Mouse (Mus musculus): ENCODE measurements around the gene Hist1h4j. TPM values are rescaled to one million over a fixed set of nuclear protein-coding genes. Genes with fewer than 3 reads are reported as not detected.
A peak's percentile ranks its signal among the peaks of the same experiment; 100 is the strongest.
"Not testable (repeated sequence)": the region's sequence is repeated elsewhere in the genome, so short reads cannot be mapped to it uniquely, and the experiment has no call there.

Gene Hist1h4j
- polyA plus RNA-seq, 1 experiment from 2014 or later = 0.31 TPM

DNA sequence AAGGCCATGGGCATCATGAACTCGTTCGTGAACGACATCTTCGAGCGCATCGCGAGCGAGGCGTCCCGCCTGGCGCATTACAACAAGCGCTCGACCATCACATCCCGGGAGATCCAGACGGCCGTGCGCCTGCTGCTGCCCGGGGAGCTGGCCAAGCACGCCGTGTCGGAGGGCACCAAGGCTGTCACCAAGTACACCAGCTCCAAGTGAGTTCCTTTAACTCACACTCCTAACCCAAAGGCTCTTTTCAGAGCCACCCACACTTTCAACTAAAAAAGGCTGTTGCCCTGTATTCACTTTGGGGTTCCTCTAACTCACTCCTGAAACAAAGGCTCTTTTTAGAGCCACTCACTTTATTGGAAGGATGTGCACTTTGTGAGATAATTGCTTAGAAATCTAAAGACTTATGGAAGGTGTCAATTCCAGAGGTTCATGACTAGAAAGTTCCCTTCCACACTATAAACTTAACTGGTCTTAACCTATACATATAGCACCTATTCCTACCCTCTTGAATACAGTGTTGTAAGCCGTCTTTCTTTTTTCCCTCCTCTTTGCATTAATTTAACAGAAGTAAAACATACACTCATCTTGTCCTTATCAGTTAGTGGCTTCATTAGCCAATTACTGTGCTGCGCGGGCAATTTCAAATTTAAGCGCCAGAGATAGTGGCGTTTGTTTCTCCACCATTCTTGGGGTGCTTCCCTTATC lies 19.6 kb downstream of the Hist1h4j start:
- H3K4me2 ChIP-seq = peak overlapping the region; percentile 86
- under 1% methylated on average over 18 of the region's 26 CpGs for WGBS

DNA sequence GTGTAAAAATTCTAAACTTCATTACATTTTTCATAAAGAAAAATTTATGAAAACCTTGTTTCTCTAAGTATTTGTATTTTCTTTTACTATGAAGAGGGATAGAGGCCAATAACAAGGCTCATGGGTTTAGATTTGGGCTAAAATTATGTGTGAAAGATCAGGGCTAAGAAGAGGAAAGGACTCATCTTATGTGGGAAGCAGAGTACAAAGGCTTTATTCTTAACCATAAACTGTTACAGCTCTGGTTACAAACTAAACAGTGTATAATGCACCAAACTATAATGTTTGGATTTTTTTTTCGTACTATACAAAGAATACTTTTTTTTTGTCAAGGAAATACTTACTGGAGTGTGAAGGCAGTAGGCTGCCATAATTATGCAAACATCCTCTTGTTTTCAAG lies 20.8 kb downstream of the Hist1h4j start:
- Histone ChIP-seq H3K27me3 (replicated peaks) (no peaks in the 10 kb centered on the region), H3K4me3 (no peak overlapping the region), H3K27ac (ENCODE audit: poor library complexity, severe bottlenecking) (no peak overlapping the region), H3K4me2 (no peak overlapping the region), H3K4me1 (replicated peaks) (peaks cover 9% of the 10 kb centered on the region), H3K9ac (no peak overlapping the region), H3K9me3 (replicated peaks) (no peaks in the 10 kb centered on the region), H3K36me3 (no peaks in the 10 kb centered on the region)
- no peak for ATAC-seq (ENCODE audit: insufficient number of reproducible peaks, low FRiP score)
- 92% methylated on average over 1 of the region's 1 CpGs for WGBS

More for the DNA sequence above, 19.6 kb downstream of the Hist1h4j start:
- not testable (repeated sequence) for H3K9me3 ChIP-seq (replicated peaks); H3K36me3 ChIP-seq; H3K27me3 ChIP-seq (replicated peaks)
- Histone ChIP-seq H3K4me1 (replicated peaks) (peaks cover 11% of the 10 kb centered on the region), H3K4me3 (peak overlapping the region; percentile 58), H3K27ac (ENCODE audit: poor library complexity, severe bottlenecking) (peak overlapping the region; percentile 96), H3K9ac (peak overlapping the region; percentile 78)
- 0 out of 2 replicates have a peak, but pooled peaks have one; percentile 2 for ATAC-seq (ENCODE audit: insufficient number of reproducible peaks, low FRiP score)

DNA sequence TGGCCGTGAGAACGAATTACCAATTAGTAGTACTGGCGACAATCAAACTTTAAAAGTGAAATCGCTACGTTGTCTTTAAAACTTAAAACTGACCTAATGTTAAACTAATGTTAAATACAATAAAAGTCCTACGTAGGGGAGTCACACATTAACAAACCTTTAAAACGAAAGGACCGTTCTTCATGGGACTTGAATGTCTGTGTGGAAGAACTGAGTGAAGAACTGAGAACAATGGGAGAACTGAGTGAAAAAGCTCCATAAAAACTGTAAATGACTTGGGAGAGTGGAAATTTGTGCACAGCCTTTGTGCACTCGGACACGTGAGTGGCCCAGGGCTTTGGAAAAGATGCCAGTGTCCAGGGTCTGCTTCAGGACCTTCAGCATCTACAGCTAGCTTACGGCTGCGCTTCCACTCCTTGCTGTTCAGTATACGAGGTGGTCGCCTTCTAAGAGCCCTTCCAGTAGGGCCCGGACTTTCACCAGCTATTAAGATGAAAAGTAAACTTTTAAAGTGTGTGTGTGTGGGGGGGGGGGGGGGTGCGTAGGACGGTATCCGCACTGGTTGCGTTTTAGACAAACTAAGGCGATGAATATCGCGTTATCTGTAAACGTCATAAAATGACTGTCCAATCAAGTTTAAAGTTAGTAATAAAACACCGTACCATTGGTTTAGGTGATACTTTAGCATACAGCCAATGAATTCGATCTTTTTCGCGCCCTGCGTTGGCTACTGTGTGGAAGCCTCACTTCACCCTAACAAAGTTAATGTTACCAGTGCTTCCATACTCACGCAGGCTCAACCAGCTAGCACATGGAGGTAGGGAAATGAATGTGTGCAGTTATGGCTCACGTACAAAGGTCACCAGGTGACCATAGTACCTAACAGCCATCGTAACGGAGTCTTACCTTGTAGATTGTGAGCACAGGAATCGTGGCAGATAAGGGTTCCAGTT lies 44.2 kb downstream of the Hist1h4j start:
- H3K4me1 ChIP-seq (replicated peaks) = peaks cover 19% of the 10 kb centered on the region
- peak; percentile 80 for ATAC-seq (ENCODE audit: insufficient number of reproducible peaks, low FRiP score)

DNA sequence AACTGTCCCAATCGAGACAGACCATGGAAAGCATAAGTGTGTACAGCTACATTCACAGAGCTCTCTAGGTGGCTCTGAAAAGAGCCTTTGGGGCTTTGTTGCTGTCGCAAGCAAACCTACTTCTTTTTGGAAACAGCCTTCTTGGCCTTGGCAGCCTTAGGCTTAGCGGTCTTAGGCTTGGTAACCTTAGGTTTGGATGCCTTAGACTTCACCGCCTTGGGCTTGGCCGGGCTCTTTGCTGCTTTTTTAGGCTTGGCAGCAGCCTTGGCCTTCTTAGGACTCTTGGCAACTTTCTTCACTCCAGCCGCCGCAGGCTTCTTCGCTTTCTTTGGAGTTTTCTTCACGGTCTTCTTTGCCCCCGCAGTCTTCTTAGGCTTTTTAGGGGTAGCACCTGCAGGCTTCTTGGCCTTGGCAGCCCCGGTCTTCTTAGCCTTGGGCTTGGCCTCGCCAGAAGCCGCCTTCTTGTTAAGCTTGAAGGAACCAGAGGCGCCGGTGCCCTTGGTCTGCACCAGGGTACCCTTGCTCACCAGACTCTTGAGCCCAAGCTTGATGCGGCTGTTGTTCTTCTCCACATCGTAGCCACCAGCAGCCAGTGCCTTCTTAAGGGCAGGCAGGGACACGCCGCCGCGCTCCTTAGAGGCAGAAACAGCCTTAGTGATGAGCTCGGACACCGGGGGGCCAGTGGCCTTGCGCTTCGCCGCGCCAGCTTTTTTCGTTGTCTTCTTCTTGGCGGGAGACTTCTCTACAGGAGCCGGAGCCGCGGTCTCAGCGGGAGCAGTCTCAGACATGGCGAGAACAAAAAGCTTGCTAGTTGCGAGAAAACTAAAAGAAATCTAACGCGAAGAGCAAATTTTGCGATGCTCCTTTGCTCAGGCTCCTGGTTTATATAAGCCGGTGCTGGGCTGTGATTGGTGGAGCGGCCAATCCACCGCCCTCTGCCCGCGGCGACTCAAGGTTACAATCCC lies 45.2 kb downstream of the Hist1h4j start, which contains the start of gene Hist1h1b:
Gene Hist1h1b (minus strand): TSS at position 859 of the 965 bp plus-strand sequence.
- no peaks in the 10 kb centered on the region for H3K9me3 ChIP-seq (replicated peaks)
- H3K27me3 ChIP-seq (replicated peaks) = no peaks in the 10 kb centered on the region
- under 1% methylated on average over 44 of the region's 44 CpGs for whole genome bisulfite sequencing
- H3K4me2 ChIP-seq = peak within 1 kb of the TSS; percentile 88
- peaks cover 23% of the 10 kb centered on the region for H3K4me1 ChIP-seq (replicated peaks)
- peak; percentile 69; the same call in 1 of the 2 replicates for ATAC-seq (ENCODE audit: insufficient number of reproducible peaks, low FRiP score)
- peak within 1 kb of the TSS; percentile 91 for H3K27ac ChIP-seq (ENCODE audit: poor library complexity, severe bottlenecking)
- H3K4me3 ChIP-seq = peak within 1 kb of the TSS; percentile 66
- H3K36me3 ChIP-seq = no peaks in the 10 kb centered on the region
- peak within 1 kb of the TSS; percentile 93 for H3K9ac ChIP-seq

More for the DNA sequence above, 44.2 kb downstream of the Hist1h4j start:
- H3K27me3 ChIP-seq (replicated peaks) = no peaks in the 10 kb centered on the region
- H3K27ac ChIP-seq (ENCODE audit: poor library complexity, severe bottlenecking) = peak overlapping the region; percentile 91
- H3K9ac ChIP-seq = peak overlapping the region; percentile 93
- H3K9me3 ChIP-seq (replicated peaks) = no peaks in the 10 kb centered on the region
- peak overlapping the region; percentile 88 for H3K4me2 ChIP-seq
- H3K36me3 ChIP-seq = no peaks in the 10 kb centered on the region
- peak overlapping the region; percentile 66 for H3K4me3 ChIP-seq
- WGBS = 8% methylated on average over 33 of the region's 33 CpGs

DNA sequence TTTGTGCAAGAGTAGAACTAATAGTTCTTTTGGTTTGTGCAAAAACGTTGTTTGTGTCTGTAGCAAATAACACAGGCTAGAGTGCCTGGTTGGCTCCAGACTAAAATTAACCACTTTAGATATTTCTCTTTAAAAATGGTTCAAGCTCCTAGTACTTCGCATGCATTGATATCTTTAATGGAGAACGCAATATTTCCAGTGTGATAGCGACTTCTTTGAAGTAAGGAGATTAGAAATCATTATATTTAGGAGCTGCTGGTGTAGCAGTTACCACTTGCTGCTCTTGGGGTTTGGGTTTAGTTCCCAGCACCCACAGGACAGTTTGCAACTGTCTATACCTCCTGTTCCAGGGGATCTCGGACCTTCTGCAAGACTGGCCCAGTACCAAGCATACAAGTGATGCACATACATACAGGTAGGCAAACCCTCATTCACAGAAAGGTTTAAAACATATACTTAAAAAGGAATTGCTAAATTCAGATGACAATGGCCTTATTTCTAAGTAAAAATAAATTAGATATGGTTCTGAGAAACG lies 46.2 kb downstream of the Hist1h4j start:
- ATAC-seq (ENCODE audit: insufficient number of reproducible peaks, low FRiP score) = no peak
- Histone ChIP-seq H3K4me3 (peak overlapping the region; percentile 66), H3K27ac (ENCODE audit: poor library complexity, severe bottlenecking) (no peak overlapping the region), H3K9me3 (replicated peaks) (no peaks in the 10 kb centered on the region), H3K36me3 (no peaks in the 10 kb centered on the region), H3K9ac (no peak overlapping the region), H3K27me3 (replicated peaks) (no peaks in the 10 kb centered on the region), H3K4me2 (peak overlapping the region; percentile 88; the same call in 1 of the 2 replicates), H3K4me1 (replicated peaks) (peaks cover 26% of the 10 kb centered on the region)
- WGBS = 42% methylated on average over 6 of the region's 6 CpGs

DNA sequence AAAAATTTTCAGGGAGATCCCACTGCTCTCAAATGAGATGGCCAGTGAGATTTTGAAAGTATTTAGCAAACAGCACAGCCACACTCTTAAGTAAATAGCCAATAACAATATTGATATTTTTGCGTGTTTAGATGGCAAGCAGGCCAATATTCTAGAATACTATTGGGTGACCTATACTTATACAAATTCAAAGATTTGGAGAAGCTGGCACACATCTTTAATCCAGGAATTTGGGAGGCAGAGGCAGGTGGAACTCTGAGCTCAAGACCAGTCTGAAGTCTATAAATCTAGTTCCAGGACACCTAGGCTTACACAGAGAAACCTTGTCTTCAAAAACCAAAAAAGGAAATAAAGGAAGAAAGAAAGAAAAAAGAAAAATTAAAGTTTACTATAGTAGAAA lies 46.8 kb downstream of the Hist1h4j start:
- 91% methylated on average over 1 of the region's 1 CpGs for WGBS
- peaks cover 28% of the 10 kb centered on the region for H3K4me1 ChIP-seq (replicated peaks)
- H3K9me3 ChIP-seq (replicated peaks) = no peaks in the 10 kb centered on the region
- no peak overlapping the region for H3K4me3 ChIP-seq
- H3K4me2 ChIP-seq = no peak overlapping the region
- H3K27ac ChIP-seq (ENCODE audit: poor library complexity, severe bottlenecking) = no peak overlapping the region
- H3K36me3 ChIP-seq = no peaks in the 10 kb centered on the region
- ATAC-seq (ENCODE audit: insufficient number of reproducible peaks, low FRiP score) = no peak
- H3K9ac ChIP-seq = no peak overlapping the region
- H3K27me3 ChIP-seq (replicated peaks) = no peaks in the 10 kb centered on the region

DNA sequence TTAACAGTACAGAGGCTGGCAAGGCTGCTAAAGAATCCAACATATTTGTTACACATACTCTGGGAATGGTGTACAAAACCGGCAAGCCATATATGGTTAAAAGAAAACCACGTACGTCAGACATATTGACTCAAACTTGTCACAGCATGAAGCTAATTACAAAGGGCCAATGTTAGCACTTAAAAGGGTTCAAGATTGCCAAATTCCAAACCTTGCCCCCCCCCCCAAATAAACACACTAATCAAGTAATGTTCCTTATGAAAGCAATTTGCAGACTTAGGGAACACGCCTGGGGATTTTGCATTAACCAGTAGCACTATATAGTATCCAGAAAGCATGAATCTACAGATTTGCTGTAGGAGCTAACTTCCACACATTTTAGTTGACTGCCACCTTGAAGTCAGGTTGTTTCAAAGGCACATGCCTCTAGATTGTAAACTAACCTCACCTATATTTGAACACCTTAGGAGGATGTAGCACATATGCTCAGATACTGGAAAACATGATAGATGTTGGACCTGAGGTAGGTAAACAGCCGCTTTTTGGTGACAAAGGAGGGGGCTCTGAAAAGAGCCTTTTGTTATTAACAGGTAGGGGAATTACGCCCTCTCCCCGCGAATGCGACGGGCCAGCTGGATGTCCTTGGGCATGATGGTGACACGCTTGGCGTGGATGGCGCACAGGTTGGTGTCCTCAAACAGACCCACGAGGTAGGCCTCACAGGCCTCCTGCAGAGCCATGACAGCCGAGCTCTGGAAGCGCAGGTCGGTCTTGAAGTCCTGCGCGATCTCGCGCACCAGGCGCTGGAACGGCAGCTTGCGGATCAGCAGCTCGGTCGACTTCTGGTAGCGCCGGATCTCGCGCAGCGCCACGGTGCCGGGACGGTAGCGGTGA lies 47.7 kb downstream of the Hist1h4j start:
- peak overlapping the region; percentile 53 for H3K4me3 ChIP-seq
- peak overlapping the region; percentile 89 for H3K4me2 ChIP-seq
- H3K9ac ChIP-seq = peak overlapping the region; percentile 86
- not testable (repeated sequence) for H3K36me3 ChIP-seq; H3K27me3 ChIP-seq (replicated peaks); H3K9me3 ChIP-seq (replicated peaks); ATAC-seq (ENCODE audit: insufficient number of reproducible peaks, low FRiP score)
- peaks cover 28% of the 10 kb centered on the region for H3K4me1 ChIP-seq (replicated peaks)
- peak overlapping the region; percentile 89 for H3K27ac ChIP-seq (ENCODE audit: poor library complexity, severe bottlenecking)
- WGBS = 1% methylated on average over 22 of the region's 35 CpGs

DNA sequence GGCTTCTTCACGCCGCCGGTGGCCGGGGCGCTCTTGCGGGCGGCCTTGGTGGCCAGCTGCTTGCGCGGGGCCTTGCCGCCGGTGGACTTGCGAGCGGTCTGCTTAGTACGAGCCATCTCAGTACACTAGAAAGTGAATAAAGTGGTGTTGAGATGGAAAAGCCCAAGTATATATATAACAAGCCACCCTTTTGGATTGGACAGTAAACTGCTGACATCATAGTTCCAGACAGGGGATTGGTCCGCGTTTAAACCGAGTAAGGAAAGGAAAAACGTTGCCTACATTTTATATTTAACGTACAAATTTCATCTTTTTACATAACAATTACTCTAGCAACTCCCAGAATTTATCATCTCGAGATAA lies 48.4 kb downstream of the Hist1h4j start, which contains the start of gene Hist1h3i:
Gene Hist1h3i (minus strand): TSS at position 116 of the 363 bp plus-strand sequence.
- peak within 1 kb of the TSS; percentile 89 for H3K4me2 ChIP-seq
- no peaks in the 10 kb centered on the region for H3K36me3 ChIP-seq
- H3K4me1 ChIP-seq (replicated peaks) = peaks cover 31% of the 10 kb centered on the region
- no peaks in the 10 kb centered on the region for H3K27me3 ChIP-seq (replicated peaks)
- H3K27ac ChIP-seq (ENCODE audit: poor library complexity, severe bottlenecking) = peak within 1 kb of the TSS; percentile 89
- H3K9me3 ChIP-seq (replicated peaks) = no peaks in the 10 kb centered on the region
- H3K4me3 ChIP-seq = peak within 1 kb of the TSS; percentile 53
- peak within 1 kb of the TSS; percentile 86 for H3K9ac ChIP-seq
- ATAC-seq (ENCODE audit: insufficient number of reproducible peaks, low FRiP score) = peak; percentile 76
- WGBS = 0% methylated on average over 13 of the region's 20 CpGs

DNA sequence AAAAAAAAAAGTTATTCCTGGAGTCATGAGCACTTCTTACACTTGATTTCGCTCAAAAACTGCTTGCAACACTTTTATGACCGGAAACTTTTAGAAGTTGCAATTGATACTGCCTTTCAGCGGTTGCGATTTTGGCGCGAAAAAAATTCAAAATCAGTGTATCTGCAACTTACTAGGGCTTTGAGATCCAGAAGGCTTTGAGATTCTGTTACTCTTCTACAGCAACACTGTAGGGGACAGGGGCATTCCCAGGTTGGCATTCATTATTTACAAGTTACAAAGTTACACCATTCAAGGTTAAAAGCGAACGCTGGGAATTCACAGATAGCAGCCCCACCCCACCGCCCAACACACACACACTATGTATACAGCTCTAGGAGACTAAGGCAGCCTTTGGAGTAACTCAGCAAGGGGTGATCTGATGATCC lies 48.9 kb downstream of the Hist1h4j start:
- Histone ChIP-seq H3K9ac (peak overlapping the region; percentile 64), H3K4me2 (peak overlapping the region; percentile 66), H3K27me3 (replicated peaks) (no peaks in the 10 kb centered on the region), H3K4me1 (replicated peaks) (peaks cover 33% of the 10 kb centered on the region), H3K9me3 (replicated peaks) (no peaks in the 10 kb centered on the region), H3K36me3 (no peaks in the 10 kb centered on the region), H3K27ac (ENCODE audit: poor library complexity, severe bottlenecking) (peak overlapping the region; percentile 85), H3K4me3 (peak overlapping the region; percentile 37)
- 3% methylated on average over 9 of the region's 9 CpGs for WGBS
- no peak for ATAC-seq (ENCODE audit: insufficient number of reproducible peaks, low FRiP score)
